Mouse (Mus musculus) limb, embryonic 14.5 days (tissue): ENCODE results near the gene Add2. TPM values are rescaled to one million over a fixed set of nuclear protein-coding genes. Genes with fewer than 3 reads are reported as not detected.

Experiments
- ATAC-seq: fragments of 200-750 bp; cut with Nextera tagmentation; 2 replicates; pipeline ENCODE4 v1.8.0; 2017; ENCODE audit warnings: low read depth, moderate number of reproducible peaks, moderate TSS enrichment; ENCODE audit not compliant: low FRiP score
- DNase-seq: peaks from one replicate; pipeline ENCODE4 v3.0.0-alpha.2; 2015; ENCODE audit warnings: low spot score
- H3K27ac ChIP-seq: fragments of 300-500 bp; sonication (generic); replicated peaks from 2 replicates; pipeline ENCODE4 v1.5.1; 2014; ENCODE audit warnings: low read depth, mild to moderate bottlenecking, low read length, moderate library complexity, mixed read lengths
- H3K27me3 ChIP-seq: fragments of 300-500 bp; sonication (generic); 2 replicates; pipeline ENCODE4 v1.6.1; 2014; ENCODE audit warnings: low read length, mixed read lengths; ENCODE audit not compliant: control insufficient read depth, insufficient read depth
- H3K36me3 ChIP-seq: fragments of 300-500 bp; sonication (generic); 2 replicates; pipeline ENCODE4 v1.6.1; 2014; ENCODE audit warnings: mild to moderate bottlenecking, low read length, moderate library complexity, mixed read lengths; ENCODE audit not compliant: control insufficient read depth, insufficient read depth
- H3K4me1 ChIP-seq: fragments of 300-500 bp; sonication (generic); 2 replicates; pipeline ENCODE4 v1.6.1; 2014; ENCODE audit warnings: antibody characterized with exemption, low read length, mixed read lengths; ENCODE audit not compliant: control insufficient read depth, insufficient read depth
- H3K4me2 ChIP-seq: fragments of 300-500 bp; sonication (generic); replicated peaks from 2 replicates; pipeline ENCODE4 v1.6.1; 2014; ENCODE audit warnings: low read depth, mild to moderate bottlenecking, low read length, moderate library complexity; ENCODE audit not compliant: severe bottlenecking
- H3K4me3 ChIP-seq: fragments of 300-500 bp; sonication (generic); replicated peaks from 2 replicates; pipeline ENCODE4 v1.5.1; 2014; ENCODE audit warnings: low read length
- H3K9ac ChIP-seq: fragments of 300-500 bp; sonication (generic); 2 replicates; pipeline ENCODE4 v1.6.1; 2014; ENCODE audit warnings: mild to moderate bottlenecking, low read depth, low read length, moderate library complexity; ENCODE audit not compliant: severe bottlenecking
- H3K9me3 ChIP-seq: fragments of 300-500 bp; sonication (generic); 2 replicates; pipeline ENCODE4 v1.6.1; 2016; ENCODE audit warnings: low read length; ENCODE audit not compliant: control insufficient read depth
- POLR2A ChIP-seq: fragments of 200-500 bp; IDR thresholded peaks from 2 replicates; pipeline ENCODE4 v1.8.0; 2012; ENCODE audit warnings: inconsistent platforms, mild to moderate bottlenecking, moderate library complexity, borderline replicate concordance; ENCODE audit not compliant: insufficient read depth, insufficient read length; ENCODE audit errors: extremely low read depth
- WGBS: fragments of 180-500 bp; shearing (Covaris S2); extraction: QIAGEN DNeasy Blood & Tissue Kit; methylation state at CpG from one replicate; pipeline ENCODE4 v1.1.7; 2014; 5-methylcytosine and 5-hydroxymethylcytosine counted together
- polyA plus RNA-seq, 2 experiments: library from polyadenylated mRNA; depleted of rRNA in 1 of 2; stranded (reverse) in 1 of 2; unstranded in 1 of 2; fragments of >200 nt; fragmentation: Nextera tagmentation in 1 of 2; extraction: Ambion mirVana in 1 of 2; gene quantifications; 2 replicates each; pipeline versions ENCODE4 v1.2.1 to v1.2.3; 2012 to 2014

Add2 gene
- polyA plus RNA-seq, 2 experiments, result 1.4 to 2.6 TPM

GRCm38 (mm10) chr6:86123057-86123456, 94.6 kb downstream of the Add2 start:
- H3K9me3 ChIP-seq, result no peaks in the 10 kb centered on the region
- ATAC-seq (no peak), DNase-seq (no peak)
- no peak overlapping the region for H3K4me3 ChIP-seq
- H3K9ac ChIP-seq, result no peak overlapping the region
- H3K4me1 ChIP-seq, result no peaks in the 10 kb centered on the region
- H3K27me3 ChIP-seq, result no peaks in the 10 kb centered on the region
- H3K4me2 ChIP-seq, result no peak overlapping the region
- WGBS, result 88% methylated on average over 4 of the region's 4 CpGs
- no peak for TF ChIP-seq POLR2A
- no peaks in the 10 kb centered on the region for H3K36me3 ChIP-seq
- H3K27ac ChIP-seq, result no peak overlapping the region

- 74% methylated on average over 4 of the region's 4 CpGs for WGBS
- Histone ChIP-seq H3K9ac (no peak overlapping the region), H3K36me3 (no peaks in the 10 kb centered on the region), H3K9me3 (no peaks in the 10 kb centered on the region), H3K4me1 (no peaks in the 10 kb centered on the region), H3K4me3 (no peak overlapping the region), H3K4me2 (no peak overlapping the region), H3K27ac (no peak overlapping the region), H3K27me3 (no peaks in the 10 kb centered on the region)
- TF ChIP-seq POLR2A, result no peak
- ATAC-seq (no peak), DNase-seq (no peak)
These were observed 97.3 kb downstream of the Add2 start for GRCm38 (mm10) chr6:86125761-86126160.

GRCm38 (mm10) chr6:86126953-86127581, 98.6 kb downstream of the Add2 start:
- DNase-seq, result peak; percentile 64
- H3K4me2 ChIP-seq, result no peak overlapping the region
- H3K27ac ChIP-seq, result no peak overlapping the region
- no peak overlapping the region for H3K9ac ChIP-seq
- H3K4me3 ChIP-seq, result no peak overlapping the region
- no peaks in the 10 kb centered on the region for H3K36me3 ChIP-seq
- no peak for TF ChIP-seq POLR2A
- peak; percentile 65; the same call in 1 of the 2 replicates for ATAC-seq
- no peaks in the 10 kb centered on the region for H3K4me1 ChIP-seq
- no peaks in the 10 kb centered on the region for H3K27me3 ChIP-seq
- 56% methylated on average over 2 of the region's 2 CpGs for WGBS
- no peaks in the 10 kb centered on the region for H3K9me3 ChIP-seq

GRCm38 (mm10) chr6:86128504-86128903, 100.0 kb downstream of the Add2 start:
- ATAC-seq (no peak), DNase-seq (no peak)
- Histone ChIP-seq H3K36me3 (no peaks in the 10 kb centered on the region), H3K4me1 (no peaks in the 10 kb centered on the region), H3K27ac (no peak overlapping the region), H3K4me2 (no peak overlapping the region), H3K4me3 (no peak overlapping the region), H3K27me3 (no peaks in the 10 kb centered on the region), H3K9me3 (no peaks in the 10 kb centered on the region), H3K9ac (no peak overlapping the region)
- no peak for TF ChIP-seq POLR2A
- WGBS, result 49% methylated on average over 4 of the region's 4 CpGs

GRCm38 (mm10) chr6:86129872-86130498, 101.5 kb downstream of the Add2 start:
- no peak for ATAC-seq
- H3K4me3 ChIP-seq, result no peak overlapping the region
- no peak overlapping the region for H3K4me2 ChIP-seq
- TF ChIP-seq POLR2A, result no peak
- H3K36me3 ChIP-seq, result no peaks in the 10 kb centered on the region
- no peak overlapping the region for H3K9ac ChIP-seq
- 62% methylated on average over 9 of the region's 9 CpGs for WGBS
- H3K4me1 ChIP-seq, result no peaks in the 10 kb centered on the region
- no peaks in the 10 kb centered on the region for H3K9me3 ChIP-seq
- H3K27me3 ChIP-seq, result no peaks in the 10 kb centered on the region
- DNase-seq, result no peak
- no peak overlapping the region for H3K27ac ChIP-seq
